Mouse (Mus musculus) cerebellum, postnatal 10 days (tissue): ENCODE data around the gene Agpat3.
"Not testable (repeated sequence)": the region's sequence is repeated elsewhere in the genome, so short reads cannot be mapped to it uniquely, and the experiment has no call there.

Experiments used
- DNase-seq, 2 experiments: peaks; one replicate each; pipeline ENCODE4 v3.0.0; 2021; ENCODE audit warnings: mixed read lengths in 2 of 2

The Agpat3 gene

DNA sequence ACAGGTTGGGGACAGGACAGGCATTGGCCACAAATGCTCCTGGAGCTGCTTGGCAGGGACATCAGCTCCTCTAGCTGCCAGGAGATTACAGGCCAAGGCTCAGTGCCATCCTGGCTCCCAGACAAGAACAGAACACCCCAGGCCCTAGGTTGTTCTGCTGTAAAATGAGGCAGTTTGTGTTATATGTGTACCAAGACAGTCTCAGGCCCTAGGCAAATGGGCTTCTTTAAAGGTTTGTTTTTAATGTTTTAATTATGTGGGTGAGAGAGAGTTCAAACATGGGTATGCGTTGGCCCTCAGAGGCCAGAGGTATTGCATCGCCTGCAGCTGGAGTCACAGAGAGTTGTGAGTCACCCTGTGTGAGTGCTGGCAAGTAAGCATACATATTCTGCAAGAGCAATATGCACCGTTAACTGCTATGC, 8.0 kb upstream of the Agpat3 start:
- peak; percentile 89 to 92 for DNase-seq

DNA sequence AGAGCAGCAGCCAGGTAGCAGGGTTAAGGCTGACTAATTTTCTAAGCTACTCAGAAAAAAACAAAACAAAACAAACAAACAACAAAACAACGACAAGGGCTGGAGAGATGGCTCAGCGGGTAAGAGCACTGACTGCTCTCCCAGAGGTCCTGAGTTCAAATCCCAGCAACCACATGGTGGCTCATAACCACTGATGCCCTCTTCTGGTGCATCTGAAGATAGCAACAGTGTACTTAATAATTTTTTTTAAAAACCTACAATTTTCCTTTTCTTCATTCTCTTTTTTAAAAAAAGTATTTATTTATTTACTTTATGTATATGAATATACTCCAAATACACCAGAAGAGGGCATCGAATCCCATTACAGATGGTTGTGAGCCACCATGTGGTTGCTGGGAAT, 6.7 kb upstream of the Agpat3 start:
- DNase-seq, result not testable (repeated sequence)

DNA sequence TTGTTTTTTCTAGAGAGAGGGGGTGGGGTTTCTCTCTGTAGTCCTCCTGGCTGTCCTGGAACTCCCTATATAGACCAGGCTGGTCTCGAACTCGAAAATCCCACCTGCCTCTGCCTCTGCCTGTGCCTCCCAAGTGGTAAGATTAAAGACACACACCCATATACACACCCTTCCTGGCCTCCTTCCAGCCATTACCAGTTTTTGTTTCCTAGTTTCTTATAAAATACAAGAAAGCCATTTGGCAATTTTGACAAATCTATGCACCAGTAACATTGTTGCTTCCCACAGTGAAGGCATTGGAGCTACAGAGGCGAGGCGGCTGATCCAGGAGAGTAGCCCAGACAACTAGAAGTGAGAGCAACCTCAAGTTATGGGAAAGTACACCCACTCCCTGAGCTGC, 6.0 kb upstream of the Agpat3 start:
- DNase-seq, result no peak

DNA sequence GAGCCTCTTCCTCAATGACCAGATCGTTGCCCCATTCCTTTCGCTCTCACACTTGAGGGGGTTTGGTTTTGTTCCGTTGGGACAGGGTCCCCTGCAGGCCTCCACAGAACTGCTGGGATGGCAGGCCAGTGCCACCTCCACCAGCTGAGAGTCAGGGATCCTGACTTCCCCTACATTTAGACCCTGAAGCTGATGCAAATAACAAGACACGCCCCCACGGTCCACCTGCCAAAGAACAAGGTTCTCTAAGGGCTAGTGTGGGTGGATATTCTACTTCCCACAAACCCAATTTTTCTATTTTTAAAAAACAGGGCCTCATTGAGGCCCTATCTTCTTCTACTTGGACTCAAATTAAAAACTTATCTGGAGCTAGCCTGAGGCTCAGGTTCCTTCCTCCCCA, 5.5 kb upstream of the Agpat3 start:
- DNase-seq, result no peak

DNA sequence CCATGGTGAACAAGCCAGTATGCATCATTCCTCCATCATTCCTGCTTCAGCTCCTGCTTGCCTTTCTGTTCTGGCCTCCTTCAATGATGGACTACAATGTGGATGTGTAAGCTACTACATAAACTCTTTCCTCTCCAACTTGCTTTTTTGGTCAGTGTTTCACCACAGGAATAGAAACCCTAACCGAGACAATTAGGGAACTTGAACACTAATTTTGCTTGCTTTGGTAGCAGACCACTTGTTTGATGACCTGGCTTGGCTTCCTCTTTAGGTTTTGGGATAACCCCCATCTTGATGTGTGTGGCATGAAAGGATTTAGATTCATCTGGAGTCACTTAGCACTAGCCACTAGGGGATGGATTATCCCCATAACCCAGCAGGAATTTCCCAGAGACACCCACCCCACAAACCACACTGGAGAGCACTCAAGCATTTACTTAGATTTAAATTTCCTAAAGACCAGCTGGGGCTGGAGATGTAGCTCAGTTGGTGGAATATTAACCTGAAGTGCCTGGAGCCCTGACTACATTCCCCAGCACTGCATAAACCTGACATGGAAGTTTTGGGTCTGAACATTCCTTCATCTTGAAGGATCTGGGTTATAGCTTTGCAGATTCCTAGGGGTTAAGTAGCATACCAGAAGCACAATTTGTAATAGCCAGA, 3.8 kb upstream of the Agpat3 start:
- DNase-seq, result no peak

DNA sequence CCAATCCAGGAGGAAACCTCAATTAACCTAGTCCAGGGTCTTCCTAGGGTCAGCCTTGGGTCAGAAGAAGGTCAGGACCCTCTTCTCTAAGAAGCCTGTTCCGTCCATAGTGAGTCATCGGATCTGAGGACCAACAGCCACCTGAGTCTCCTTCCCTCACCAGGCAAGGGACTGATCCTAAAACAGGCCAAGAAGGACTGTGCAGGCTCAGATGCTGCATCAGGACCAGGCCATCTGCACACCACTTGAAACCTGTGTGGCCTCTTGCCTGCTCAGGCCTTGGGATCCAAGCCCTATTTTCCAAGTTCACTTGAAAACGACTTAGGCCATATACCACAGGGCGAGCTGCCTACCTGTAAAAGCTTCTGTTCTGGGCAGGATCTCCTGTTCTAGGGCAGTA, 907 bp upstream of the Agpat3 start:
- DNase-seq, result no peak

DNA sequence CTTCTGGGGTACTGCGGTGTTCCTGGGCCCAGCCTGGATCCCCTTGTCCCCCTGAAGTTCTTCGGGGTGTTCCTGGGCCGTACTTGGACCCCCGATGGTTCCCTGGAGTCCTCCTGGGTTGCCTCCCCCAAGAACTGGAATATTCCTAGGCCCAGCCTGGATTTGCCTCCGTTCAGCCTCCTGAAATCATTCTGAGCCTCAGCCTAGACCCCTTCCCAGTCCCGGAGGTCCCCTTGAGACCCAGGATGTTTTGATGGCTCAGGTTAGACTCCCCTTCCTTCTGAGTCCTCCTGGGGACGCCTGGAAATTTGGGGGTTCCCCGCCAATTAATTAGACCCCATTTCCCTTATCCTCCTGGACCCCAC, 359 bp upstream of the Agpat3 start:
- DNase-seq, result no peak

DNA sequence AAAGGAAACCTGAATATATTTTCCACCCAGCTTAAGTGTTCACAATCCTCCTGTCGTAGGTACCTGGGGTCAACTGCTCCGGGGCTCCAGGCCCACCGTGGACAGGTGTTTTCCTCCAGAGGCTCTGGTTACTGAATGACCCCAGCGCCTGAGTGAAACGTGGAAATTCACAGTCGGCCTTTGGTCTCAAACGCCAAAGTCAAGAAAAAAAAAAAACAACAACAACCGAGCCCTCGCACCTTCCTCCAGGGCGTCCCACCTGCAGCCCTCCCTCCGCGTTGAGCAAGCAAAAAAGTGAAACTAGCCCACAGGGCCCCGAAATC, 764 bp downstream of the Agpat3 start:
- DNase-seq, result peak in 1 of 2 experiments; percentile 38

DNA sequence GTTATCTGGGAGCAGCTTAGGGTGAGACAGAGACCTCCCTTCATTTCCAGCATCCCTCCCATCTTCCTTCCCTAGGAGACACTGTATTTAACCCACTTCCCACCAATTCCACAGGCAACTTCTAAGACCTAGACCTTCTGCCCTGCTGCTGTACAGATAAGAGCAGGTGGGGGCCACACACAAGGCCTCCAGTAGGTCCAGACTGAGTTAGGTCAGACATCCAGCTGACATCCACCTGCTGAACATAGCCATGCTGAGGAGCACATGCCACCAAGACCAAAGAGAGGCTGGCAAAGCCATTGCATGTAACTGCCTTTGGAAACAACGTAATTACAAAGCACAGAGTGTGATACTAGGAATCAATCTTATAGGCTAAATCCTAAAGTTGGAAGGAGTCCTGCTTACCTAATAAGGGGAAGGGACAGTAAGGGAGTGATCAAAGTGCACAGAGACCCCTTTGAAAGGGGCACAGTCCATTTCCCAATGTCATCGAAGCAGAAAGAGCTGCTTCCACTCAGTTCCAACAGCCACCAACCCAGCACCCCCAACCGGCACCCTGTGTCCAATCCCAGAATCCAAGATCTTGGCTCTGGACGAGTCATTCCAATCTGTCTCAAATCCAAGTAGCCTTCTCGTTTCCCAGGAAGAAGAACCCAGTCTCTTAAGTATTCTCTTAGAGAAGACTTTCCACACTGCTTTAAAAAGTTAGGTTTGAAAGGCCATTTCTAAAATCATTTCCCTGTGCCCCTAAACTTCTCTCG, 1.3 kb downstream of the Agpat3 start:
- peak; percentile 66 to 76 for DNase-seq

DNA sequence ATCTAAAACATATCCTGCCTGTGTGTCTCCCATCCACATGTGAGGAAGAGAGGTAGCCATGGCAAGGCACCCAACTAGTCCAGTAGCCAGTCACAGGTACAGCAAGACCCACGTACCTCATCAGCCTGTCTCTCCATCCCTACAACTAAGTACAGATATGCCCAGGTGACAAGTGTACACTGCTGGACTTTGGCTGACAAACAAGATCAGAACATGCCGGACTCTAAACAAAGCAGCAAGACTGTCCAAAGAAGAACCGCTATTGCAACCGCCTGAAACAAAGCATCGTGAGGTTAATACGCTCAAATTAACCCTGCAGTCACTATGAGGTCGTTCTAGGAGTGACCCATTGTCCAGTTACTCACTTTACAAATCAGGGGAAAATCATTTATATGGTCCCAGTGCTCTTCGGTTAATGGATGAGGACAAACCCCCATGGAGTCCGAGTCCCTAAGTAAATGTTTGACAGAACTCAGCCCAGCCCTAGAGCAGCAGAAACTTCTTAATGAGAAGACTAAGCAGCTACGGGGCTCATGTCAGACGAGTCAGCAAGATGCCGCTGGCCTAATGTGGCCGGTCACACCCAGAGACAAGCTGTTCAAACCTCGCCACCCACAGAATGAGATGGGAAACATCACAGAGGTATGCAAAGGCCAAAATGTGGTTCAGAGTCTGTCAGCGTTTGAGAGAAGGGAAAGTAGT, 2.7 kb downstream of the Agpat3 start:
- DNase-seq, result no peak

DNA sequence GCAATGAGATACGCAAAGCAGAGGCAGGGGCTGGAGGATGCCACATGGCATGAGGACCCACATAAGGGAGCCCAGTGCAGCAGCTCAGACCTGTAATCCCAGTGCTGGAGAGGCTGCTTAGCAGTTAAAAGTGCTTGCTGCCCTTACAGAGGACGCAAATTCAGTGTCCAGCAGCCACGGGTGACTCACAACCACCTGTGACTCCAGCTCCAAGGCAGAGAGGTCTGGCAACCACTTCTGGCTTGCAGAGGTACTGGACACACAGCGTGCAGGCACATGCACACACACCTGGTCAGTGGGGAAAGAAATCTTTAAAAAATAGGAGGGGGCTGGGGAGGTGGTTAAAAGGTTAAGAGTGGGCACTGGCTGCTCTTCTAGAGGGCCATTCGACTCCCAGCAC, 4.1 kb downstream of the Agpat3 start:
- no peak for DNase-seq

DNA sequence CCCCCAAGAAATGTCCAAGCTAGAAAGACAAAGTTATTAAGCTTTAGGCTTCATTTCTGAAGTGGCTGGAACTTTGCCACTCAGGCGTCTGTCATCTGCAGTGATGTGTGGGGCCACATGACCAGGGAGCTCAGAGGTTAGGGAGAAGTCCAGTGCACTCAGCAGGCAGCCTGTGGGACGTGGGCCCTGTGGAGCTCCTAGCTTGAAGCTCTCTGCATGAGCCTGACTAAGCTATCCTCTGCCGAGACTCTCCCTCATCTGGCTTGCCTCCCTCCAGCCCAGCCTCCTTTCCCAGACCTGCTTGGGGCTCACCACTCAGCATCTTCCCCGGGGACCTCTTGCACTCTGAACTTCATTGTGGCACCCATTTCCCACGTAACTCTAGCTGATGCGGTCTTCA, 4.8 kb downstream of the Agpat3 start:
- no peak for DNase-seq

DNA sequence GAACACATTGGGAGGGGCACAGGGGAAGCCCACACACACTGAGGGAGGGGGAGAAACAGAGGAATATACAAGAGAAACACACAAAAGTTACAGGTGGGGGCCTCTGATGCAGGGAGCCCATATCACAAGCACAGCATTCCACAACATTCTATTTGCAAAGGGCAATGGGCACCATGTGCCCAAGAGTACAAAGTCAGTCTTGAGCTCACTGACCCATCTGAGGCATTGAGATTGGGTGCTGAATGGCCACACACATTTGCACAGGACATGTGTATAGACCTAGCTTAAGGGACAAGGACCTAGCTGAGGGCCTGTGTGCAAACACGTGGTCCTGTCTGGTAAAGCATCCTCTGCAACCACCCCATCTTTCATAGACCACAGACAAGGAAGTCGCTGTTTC, 6.8 kb downstream of the Agpat3 start:
- DNase-seq, result no peak

DNA sequence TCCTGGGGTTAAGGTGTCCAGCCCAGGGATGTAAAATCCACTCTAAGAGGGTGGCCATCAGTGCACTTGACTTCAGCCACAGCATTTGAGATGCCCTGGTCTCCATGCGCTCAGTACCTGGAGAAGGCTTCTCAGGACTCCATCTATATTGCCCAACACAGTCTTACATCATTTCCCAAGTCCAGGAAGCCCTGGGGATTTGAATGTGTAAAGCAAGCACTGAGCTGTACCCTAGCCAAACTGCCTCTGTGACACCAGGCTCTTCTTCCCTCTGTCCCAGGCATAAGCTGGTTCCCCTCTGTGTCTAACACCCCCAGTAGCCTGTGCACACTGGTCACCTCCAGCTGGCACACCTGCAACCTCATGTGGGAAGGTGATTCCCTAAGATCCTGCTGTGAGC, 10.2 kb downstream of the Agpat3 start:
- DNase-seq, result no peak

DNA sequence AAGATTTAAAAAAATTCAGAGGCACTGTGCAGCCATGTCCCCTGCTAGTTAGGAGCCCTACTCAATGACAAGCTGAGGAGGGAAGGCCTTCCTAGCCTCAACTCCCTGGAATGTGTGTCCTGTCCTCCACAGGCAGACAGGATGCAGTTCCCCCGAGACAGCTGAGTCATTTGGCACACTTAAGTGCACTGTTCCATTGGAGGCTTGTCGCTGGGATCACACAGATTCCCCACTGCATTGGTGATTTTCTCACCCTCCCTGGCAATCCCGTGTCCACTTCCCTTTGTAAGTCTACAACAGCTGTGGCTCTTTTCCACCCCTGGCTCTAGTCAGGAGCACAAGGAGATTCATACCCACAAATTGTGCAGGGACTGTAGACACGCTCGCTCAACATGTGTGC, 14.1 kb downstream of the Agpat3 start:
- no peak for DNase-seq

DNA sequence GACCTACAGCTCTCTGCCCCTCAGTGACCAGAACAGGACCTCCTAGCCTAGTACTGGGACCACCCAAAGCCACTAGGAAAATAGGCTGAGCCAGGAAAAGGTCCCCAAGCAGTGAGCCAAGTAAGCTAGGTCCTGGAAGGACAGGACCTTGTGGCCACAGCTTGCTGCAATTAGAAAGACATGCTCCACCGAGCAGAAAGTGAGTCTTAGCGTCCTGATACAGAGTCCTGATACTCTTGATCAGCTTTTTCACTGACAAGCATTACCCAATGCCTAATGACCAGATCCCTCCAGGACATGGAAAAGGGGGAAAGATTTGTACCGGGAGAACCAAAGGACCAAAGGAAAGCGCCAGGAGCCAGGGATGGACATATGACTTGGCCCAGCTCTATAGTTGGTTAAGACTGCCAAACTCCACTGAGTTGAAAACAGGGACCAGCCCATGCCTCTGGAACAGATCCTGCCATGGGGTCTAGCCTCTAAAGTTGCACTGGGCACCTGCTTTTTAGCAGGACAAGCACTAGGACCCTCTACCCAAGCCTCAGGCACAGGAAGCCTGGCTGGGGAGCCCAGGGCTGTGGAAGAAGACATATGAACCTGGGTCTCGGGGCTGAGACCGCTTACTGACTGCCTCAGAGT, 17.2 kb downstream of the Agpat3 start:
- DNase-seq, result peak; percentile 57 to 64

DNA sequence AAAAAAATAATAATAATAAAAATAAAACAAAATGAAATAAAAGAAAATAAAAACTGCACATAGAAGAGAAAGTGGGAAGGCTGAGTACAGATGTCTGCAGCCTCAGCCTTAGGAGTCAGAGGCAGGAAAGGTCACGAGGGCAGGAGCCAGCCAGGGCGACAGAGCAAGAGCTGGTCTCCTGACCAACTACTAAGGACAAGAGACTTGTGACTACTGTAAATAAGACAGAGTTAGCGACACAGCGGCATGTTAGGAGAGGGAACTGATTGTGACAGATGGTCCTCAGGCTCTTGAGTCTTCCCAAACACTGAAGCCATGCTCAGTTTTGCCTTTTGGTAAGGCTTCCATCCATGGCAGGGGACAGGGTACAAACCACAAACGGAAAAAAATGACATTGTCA, 20.7 kb downstream of the Agpat3 start:
- DNase-seq, result no peak

DNA sequence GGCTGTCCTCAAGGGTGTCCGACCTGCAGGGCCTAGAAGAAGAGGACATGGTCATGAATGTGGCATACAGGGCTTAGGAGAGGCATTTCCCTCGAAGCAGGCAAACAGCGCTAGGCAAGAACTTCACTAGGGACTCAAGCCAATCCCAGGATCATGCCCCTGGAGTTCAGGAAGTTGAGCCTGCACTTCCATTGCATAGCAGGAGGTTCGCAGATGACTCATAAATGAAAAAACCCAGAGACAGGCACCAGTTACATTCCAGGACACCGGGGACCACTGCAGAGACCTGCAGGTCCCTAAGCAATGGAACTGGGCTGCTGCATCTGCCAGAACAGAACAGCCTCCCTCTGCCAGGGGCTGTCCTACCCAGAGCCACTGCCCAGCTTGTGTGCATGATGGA, 23.0 kb downstream of the Agpat3 start:
- no peak for DNase-seq

DNA sequence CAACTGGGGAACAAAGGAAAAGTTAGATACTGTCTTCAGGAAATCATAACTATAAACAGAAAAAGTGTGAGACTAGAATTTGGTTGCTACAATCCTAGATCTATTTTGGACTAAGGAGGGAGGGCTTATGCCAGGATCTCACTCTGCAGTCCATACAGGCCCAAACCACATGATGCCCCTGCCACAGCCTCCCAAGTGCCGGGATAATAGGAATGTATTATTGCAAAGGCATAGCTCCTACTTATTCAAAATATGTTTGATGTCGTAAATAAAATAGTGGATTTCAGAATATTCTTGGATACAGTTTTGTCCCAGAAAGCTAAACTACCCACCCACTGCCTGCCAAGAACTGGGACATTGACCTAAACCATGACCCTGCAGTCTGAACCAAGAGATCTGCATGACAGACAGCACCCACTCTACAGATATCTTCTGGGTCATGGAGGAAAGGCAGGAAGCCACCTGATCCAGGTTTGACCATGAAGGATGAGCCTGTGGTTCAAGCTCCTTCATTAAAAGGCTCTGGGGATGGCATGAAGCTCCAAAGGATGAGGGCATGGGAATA, 24.2 kb downstream of the Agpat3 start:
- DNase-seq, result no peak

DNA sequence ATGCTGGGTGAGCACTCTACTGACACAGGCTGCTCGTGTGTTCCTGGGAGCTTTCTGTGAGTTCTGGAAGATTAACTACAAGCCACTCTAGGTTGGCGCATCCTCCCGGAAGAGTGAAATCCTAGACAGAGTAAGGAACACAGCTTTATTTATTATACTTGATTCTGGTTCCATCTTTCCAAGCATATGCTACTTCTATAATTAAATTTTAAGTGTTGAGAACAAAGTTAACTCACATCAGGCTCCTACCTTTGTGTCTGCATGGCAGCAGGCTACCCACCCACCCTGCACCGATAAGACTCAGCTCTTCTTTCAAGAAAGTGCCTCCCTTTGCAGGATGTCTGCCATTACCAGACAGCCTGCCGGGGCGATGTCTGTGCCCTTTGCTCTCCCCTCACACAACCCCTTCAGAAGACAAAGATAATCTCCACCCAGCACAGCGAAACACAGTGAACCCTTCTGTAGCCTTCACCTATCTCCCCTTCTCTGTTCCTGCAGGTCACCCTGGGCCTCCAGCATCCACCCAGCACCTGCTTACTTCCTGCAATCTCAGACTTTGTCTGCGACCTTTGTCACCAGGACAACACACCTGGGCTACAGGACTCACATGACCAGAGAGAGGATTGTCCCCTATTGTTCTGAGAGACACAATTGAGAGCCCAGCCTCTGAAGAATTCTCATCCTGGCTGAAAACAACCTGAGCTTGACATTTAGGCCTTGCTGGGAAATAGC, 26.2 kb downstream of the Agpat3 start:
- no peak for DNase-seq

DNA sequence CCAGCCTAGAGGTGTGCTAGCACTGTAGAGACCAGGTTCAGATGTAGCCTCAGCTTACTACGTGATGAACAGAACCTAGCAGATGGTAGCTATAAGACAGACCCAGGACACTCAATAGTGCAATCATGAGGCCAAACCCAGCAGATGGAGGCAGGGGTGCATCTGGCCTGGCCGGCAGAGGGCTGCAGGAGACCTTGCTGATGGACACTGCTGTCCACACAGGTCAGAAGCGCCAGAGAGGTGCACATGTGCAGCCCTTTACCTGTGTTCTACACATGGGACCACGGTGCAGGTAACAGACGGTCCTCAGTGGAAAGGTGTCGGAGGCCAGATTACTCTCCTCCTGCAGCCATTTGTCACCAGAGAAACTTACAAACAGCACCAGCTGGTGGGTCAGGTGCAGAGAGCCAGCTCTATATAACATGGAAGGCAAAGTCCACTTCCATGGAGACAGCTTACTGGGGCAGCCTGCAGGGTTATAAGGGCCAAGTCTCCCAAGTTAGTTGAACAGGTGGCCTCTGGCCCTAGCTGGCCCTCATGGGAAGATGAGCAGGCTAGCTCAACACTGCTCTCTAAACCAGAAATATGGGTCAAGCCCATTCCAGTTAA, 27.6 kb downstream of the Agpat3 start:
- peak; percentile 78 to 82 for DNase-seq

DNA sequence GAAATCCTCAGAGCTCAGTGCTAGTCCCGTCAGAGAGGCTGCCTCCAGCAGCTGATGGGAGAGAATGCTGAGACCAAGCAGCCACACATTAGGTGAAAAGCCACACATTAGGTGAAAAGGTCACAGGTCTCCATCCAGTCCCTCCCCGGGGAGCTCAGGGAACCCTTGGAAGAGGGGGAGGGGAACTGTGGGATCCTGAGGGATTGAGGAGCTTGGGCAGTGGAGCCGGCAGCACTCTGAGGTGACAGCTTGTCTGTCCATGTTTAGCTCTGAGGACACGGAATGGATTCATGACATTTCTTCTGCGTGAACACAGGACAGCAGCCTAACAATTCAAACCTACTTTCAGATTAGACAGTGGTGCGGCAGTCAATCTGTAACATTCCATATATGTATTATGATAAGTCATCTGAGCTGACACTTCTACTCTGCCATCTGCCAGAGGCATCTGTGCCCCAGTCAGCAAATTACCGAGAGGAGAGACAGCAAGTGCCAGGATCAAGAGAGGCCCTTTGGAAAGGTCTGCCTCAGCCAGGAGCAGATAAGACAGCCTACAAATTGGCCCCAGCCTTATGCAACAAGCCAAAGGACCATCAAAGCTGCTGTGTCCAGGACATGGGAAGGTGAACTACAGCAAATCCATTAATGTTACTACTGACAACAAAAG, 28.9 kb downstream of the Agpat3 start:
- DNase-seq, result peak; percentile 75 to 82
